Mouse (Mus musculus): ENCODE measurements around the gene Il2.

- TF ChIP-seq CTCF (IDR thresholded peaks at IDR 0.05; ENCODE audit: extremely low read depth, insufficient read depth, insufficient read length, insufficient replicate concordance) = no peak
- TF ChIP-seq POLR2A (IDR thresholded peaks at IDR 0.05; ENCODE audit: low read depth, low read length) = no peak
These were observed 40.9 kb downstream of the Il2 start for GRCm38 (mm10) chr3:37084860-37085259.
